ENCODE assay signal across 10 mouse cellular contexts in genomic region chr9:56324576-56325355, GRCm38 (mm10).
DNase-seq lines count a peak whose midpoint lies in the region; ATAC-seq and TF ChIP-seq lines count a peak whose summit lies in the region.
"Had no signal": no experiment of that assay in that cellular context is flagged by ENCODE, and none has a peak within 500 bp of the region (broad histone marks: within the 10 kb centered on the region; RNA-seq: fewer than 3 reads in every experiment).

No protein-coding gene starts in this region.

- no peaks in the 10 kb centered on the region for H3K27me3 ChIP-seq in embryonic facial prominence, embryonic 10.5 days (replicated peaks; ENCODE audit: low read depth, poor library complexity, severe bottlenecking)
- no peaks in the 10 kb centered on the region for H3K27me3 ChIP-seq in lung, postnatal 0 days (replicated peaks; ENCODE audit: insufficient read depth, low read length)
- no peaks in the 10 kb centered on the region for H3K27me3 ChIP-seq in midbrain, embryonic 11.5 days (ENCODE audit: control insufficient read depth, insufficient read depth, low read length)
- H3K27me3 ChIP-seq: megakaryocyte, embryonic 14.5 days had no signal

- no peak for TF ChIP-seq CTCF in left cerebral cortex, adult 2 months (IDR thresholded peaks at IDR 0.05)
- no peak for TF ChIP-seq CTCF in lung, postnatal 0 days (IDR thresholded peaks at IDR 0.05)

- H3K4me1 ChIP-seq in embryonic facial prominence, embryonic 10.5 days: peaks cover 11% of the 10 kb centered on the region
- no peaks in the 10 kb centered on the region for H3K4me1 ChIP-seq in lung, postnatal 0 days (ENCODE audit: insufficient read depth, low read depth, low read length)
- H3K4me1 ChIP-seq in midbrain, embryonic 11.5 days (ENCODE audit: control insufficient read depth, insufficient read depth, low read length): no peaks in the 10 kb centered on the region

- intact Hi-C loops in left cerebral cortex, adult 2 months (cut with DNase I): loop anchor here (10.0 kb wide), 1 partner anchor 90 kb away; the partner anchor contains the start of genes Hmg20a and Peak1
- intact Hi-C loops in left cerebral cortex, postnatal 10 days (cut with DNase I): no loop called here

- 55% methylated on average over 16 of the region's 16 CpGs for WGBS in embryonic facial prominence, embryonic 10.5 days
- 25% methylated on average over 16 of the region's 16 CpGs for WGBS in lung, postnatal 0 days
- 80% methylated on average over 16 of the region's 16 CpGs for WGBS in midbrain, embryonic 11.5 days

- ATAC-seq in lung, postnatal 0 days: peak; percentile 37; the same call in 1 of the 2 replicates
- ATAC-seq in midbrain, embryonic 11.5 days (ENCODE audit: low FRiP score): no peak
- ATAC-seq: forebrain, embryonic 14.5 days had no signal

- no peak overlapping the region; the same call in 1 of the 2 replicates for H3K9ac ChIP-seq in lung, postnatal 0 days (replicated peaks; ENCODE audit: low read depth)
- no peak overlapping the region for H3K9ac ChIP-seq in midbrain, embryonic 11.5 days (ENCODE audit: low read length)

- DNase-seq in left cerebral cortex, adult 2 months (ENCODE audit: extremely low spot score in 1 of 2, low spot score in 2 of 2): peak in 1 of 2 experiments; percentile 12
- no peak for DNase-seq in left cerebral cortex, postnatal 10 days (ENCODE audit: extremely low spot score in 1 of 2, low spot score in 2 of 2)
- DNase-seq in embryonic facial prominence, embryonic 10.5 days (ENCODE audit: low spot score): peak; percentile 34
- peak; percentile 18 for DNase-seq in hindlimb bud, embryonic 11.5 days (ENCODE audit: extremely low spot score, low read depth, low spot score)
- DNase-seq in lung, postnatal 0 days (ENCODE audit: low spot score): peak; percentile 34
- no peak for DNase-seq in midbrain, embryonic 11.5 days (ENCODE audit: low spot score, missing footprints)
- DNase-seq in spleen, postnatal 36 days (ENCODE audit: low spot score in 2 of 2): no peak
- DNase-seq in liver: no peak

- H3K27ac ChIP-seq in left cerebral cortex, adult 2 months: peak overlapping the region; percentile 48; the same call in 1 of the 2 replicates
- peak overlapping the region; percentile 67; the same call in 1 of the 2 replicates for H3K27ac ChIP-seq in embryonic facial prominence, embryonic 10.5 days (replicated peaks)
- H3K27ac ChIP-seq in lung, postnatal 0 days (ENCODE audit: low read length): peak overlapping the region; percentile 16; the same call in 1 of the 2 replicates
- H3K27ac ChIP-seq in midbrain, embryonic 11.5 days (ENCODE audit: low read depth, low read length): no peak overlapping the region

- no peaks in the 10 kb centered on the region for H3K9me3 ChIP-seq in embryonic facial prominence, embryonic 10.5 days
- H3K9me3 ChIP-seq in lung, postnatal 0 days (ENCODE audit: low read length): no peaks in the 10 kb centered on the region
- H3K9me3 ChIP-seq in midbrain, embryonic 11.5 days (ENCODE audit: control insufficient read depth, low read length): no peaks in the 10 kb centered on the region
- H3K9me3 ChIP-seq: megakaryocyte, embryonic 14.5 days had no signal

- no peaks in the 10 kb centered on the region for H3K36me3 ChIP-seq in embryonic facial prominence, embryonic 10.5 days (replicated peaks)
- no peaks in the 10 kb centered on the region for H3K36me3 ChIP-seq in lung, postnatal 0 days (ENCODE audit: insufficient read depth, low read length)
- no peaks in the 10 kb centered on the region for H3K36me3 ChIP-seq in midbrain, embryonic 11.5 days (ENCODE audit: control insufficient read depth, insufficient read depth, low read length)

- H3K4me2 ChIP-seq in lung, postnatal 0 days (replicated peaks; ENCODE audit: low read depth, low read length): peak overlapping the region; percentile 44
- no peak overlapping the region for H3K4me2 ChIP-seq in midbrain, embryonic 11.5 days

- TF ChIP-seq EP300 in lung, postnatal 0 days (IDR thresholded peaks at IDR 0.05): no peak

- peak overlapping the region; percentile 19 for H3K4me3 ChIP-seq in left cerebral cortex, adult 2 months
- peak overlapping the region; percentile 35; the same call in 1 of the 2 replicates for H3K4me3 ChIP-seq in embryonic facial prominence, embryonic 10.5 days
- peak overlapping the region; percentile 4; the same call in 1 of the 2 replicates for H3K4me3 ChIP-seq in lung, postnatal 0 days (ENCODE audit: low read depth, low read length)
- no peak overlapping the region for H3K4me3 ChIP-seq in midbrain, embryonic 11.5 days (ENCODE audit: low read depth, low read length)
- H3K4me3 ChIP-seq: megakaryocyte, embryonic 14.5 days had no signal

Comparison
In these comparisons a context has a peak if more than half of its experiments do, and no peak if none do; other contexts are left out.
1. DNase-seq: peak in embryonic facial prominence, embryonic 10.5 days (single experiment), hindlimb bud, embryonic 11.5 days (single experiment) and lung, postnatal 0 days (single experiment); none in left cerebral cortex, postnatal 10 days (0 of 2), midbrain, embryonic 11.5 days (single experiment), spleen, postnatal 36 days (0 of 2) and liver (single experiment).